Mouse (Mus musculus) heart, adult 2 months (tissue): ENCODE measurements around the gene Hdac9.

Experiments
- CTCF ChIP-seq: fragments of 200-600 bp; IDR thresholded peaks from 2 replicates; pipeline ENCODE4 v1.8.1; 2022; ENCODE audit warnings: antibody characterized with exemption, mild to moderate bottlenecking, moderate library complexity
- POLR2A ChIP-seq: fragments of 200-500 bp; IDR thresholded peaks from 2 replicates; pipeline ENCODE4 v1.6.1; 2011; ENCODE audit warnings: mild to moderate bottlenecking, low read depth, low read length, control low read depth; ENCODE audit not compliant: insufficient read depth

DNA sequence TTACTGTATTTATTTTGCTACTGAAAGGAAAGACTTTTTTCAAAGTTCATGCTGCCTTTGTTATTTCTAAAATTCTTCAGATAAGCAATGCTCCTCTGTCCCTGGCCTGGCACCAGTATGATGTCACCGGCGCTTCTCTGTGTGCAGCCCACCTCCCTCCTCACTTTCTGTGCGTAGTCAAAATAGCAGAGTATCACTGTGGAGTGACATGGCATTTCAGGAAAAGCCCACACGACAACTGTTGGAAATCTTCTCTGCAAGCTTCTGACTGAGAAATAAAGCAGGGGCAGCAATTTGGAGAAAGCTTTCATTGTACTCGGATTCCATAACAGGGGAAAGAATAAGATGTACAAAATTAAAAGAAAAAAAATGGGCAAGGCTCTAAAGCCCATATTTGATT lies 302.1 kb downstream of the Hdac9 start:
- TF ChIP-seq CTCF = no peak
- TF ChIP-seq POLR2A = no peak
